Mouse (Mus musculus): Measurements from ENCODE around the gene Hs1bp3. TPM values are rescaled to one million over a fixed set of nuclear protein-coding genes. Genes with fewer than 3 reads are reported as not detected.

Hs1bp3 gene
- polyA plus RNA-seq, 1 experiment, result 3.2 TPM

- Histone ChIP-seq H3K27ac (ENCODE audit: control insufficient read depth, insufficient read depth, low read depth, low read length, poor library complexity) (no peak overlapping the region), H3K4me1 (ENCODE audit: control insufficient read depth, insufficient read depth, low read length) (peaks cover 1% of the 10 kb centered on the region; the same call in 1 of the 2 replicates), H3K4me3 (replicated peaks; ENCODE audit: control insufficient read depth, low read depth, low read length) (no peak overlapping the region)
- no peak for TF ChIP-seq CTCF (IDR thresholded peaks at IDR 0.05; ENCODE audit: control insufficient read depth, insufficient read depth, low read length)
- no peak for TF ChIP-seq POLR2A (IDR thresholded peaks at IDR 0.05; ENCODE audit: borderline replicate concordance, control insufficient read depth, low read depth, low read length)
- 42% methylated on average over 1 of the region's 1 CpGs for WGBS
These were observed 6.3 kb upstream of the Hs1bp3 start for GRCm38 (mm10) chr12:8306910-8307309.

GRCm38 (mm10) chr12:8310992-8311391 lies 2.2 kb upstream of the Hs1bp3 start:
- 70% methylated on average over 17 of the region's 17 CpGs for WGBS
- no peak for TF ChIP-seq POLR2A (IDR thresholded peaks at IDR 0.05; ENCODE audit: borderline replicate concordance, control insufficient read depth, low read depth, low read length)
- no peak for TF ChIP-seq CTCF (IDR thresholded peaks at IDR 0.05; ENCODE audit: control insufficient read depth, insufficient read depth, low read length)
- H3K4me3 ChIP-seq (replicated peaks; ENCODE audit: control insufficient read depth, low read depth, low read length), result no peak overlapping the region
- H3K4me1 ChIP-seq (ENCODE audit: control insufficient read depth, insufficient read depth, low read length), result peaks cover 1% of the 10 kb centered on the region; the same call in 1 of the 2 replicates
- no peak overlapping the region for H3K27ac ChIP-seq (ENCODE audit: control insufficient read depth, insufficient read depth, low read depth, low read length, poor library complexity)

- no peak overlapping the region for H3K4me3 ChIP-seq (replicated peaks; ENCODE audit: control insufficient read depth, low read depth, low read length)
- TF ChIP-seq CTCF (IDR thresholded peaks at IDR 0.05; ENCODE audit: control insufficient read depth, insufficient read depth, low read length) (no peak), POLR2A (IDR thresholded peaks at IDR 0.05; ENCODE audit: borderline replicate concordance, control insufficient read depth, low read depth, low read length) (no peak)
- H3K27ac ChIP-seq (ENCODE audit: control insufficient read depth, insufficient read depth, low read depth, low read length, poor library complexity), result no peak overlapping the region
- H3K4me1 ChIP-seq (ENCODE audit: control insufficient read depth, insufficient read depth, low read length), result peaks cover 1% of the 10 kb centered on the region; the same call in 1 of the 2 replicates
- WGBS, result 69% methylated on average over 4 of the region's 4 CpGs
These were observed 966 bp upstream of the Hs1bp3 start for GRCm38 (mm10) chr12:8312266-8312665.

GRCm38 (mm10) chr12:8313773-8314172 lies 541 bp downstream of the Hs1bp3 start:
- TF ChIP-seq CTCF (IDR thresholded peaks at IDR 0.05; ENCODE audit: control insufficient read depth, insufficient read depth, low read length) (no peak), POLR2A (IDR thresholded peaks at IDR 0.05; ENCODE audit: borderline replicate concordance, control insufficient read depth, low read depth, low read length) (no peak)
- Histone ChIP-seq H3K27ac (ENCODE audit: control insufficient read depth, insufficient read depth, low read depth, low read length, poor library complexity) (no peak overlapping the region; the same call in 1 of the 2 replicates), H3K4me3 (replicated peaks; ENCODE audit: control insufficient read depth, low read depth, low read length) (peak overlapping the region; percentile 94), H3K4me1 (ENCODE audit: control insufficient read depth, insufficient read depth, low read length) (peaks cover 1% of the 10 kb centered on the region; the same call in 1 of the 2 replicates)
- WGBS, result 17% methylated on average over 12 of the region's 12 CpGs

- Histone ChIP-seq H3K27ac (ENCODE audit: control insufficient read depth, insufficient read depth, low read depth, low read length, poor library complexity) (no peak overlapping the region), H3K4me3 (replicated peaks; ENCODE audit: control insufficient read depth, low read depth, low read length) (no peak overlapping the region), H3K4me1 (ENCODE audit: control insufficient read depth, insufficient read depth, low read length) (peaks cover 1% of the 10 kb centered on the region; the same call in 1 of the 2 replicates)
- TF ChIP-seq CTCF (IDR thresholded peaks at IDR 0.05; ENCODE audit: control insufficient read depth, insufficient read depth, low read length), result no peak
- TF ChIP-seq POLR2A (IDR thresholded peaks at IDR 0.05; ENCODE audit: borderline replicate concordance, control insufficient read depth, low read depth, low read length), result no peak
- 93% methylated on average over 5 of the region's 5 CpGs for WGBS
These were observed 3.3 kb downstream of the Hs1bp3 start for GRCm38 (mm10) chr12:8316541-8316940.

GRCm38 (mm10) chr12:8320084-8320713 lies 7.0 kb downstream of the Hs1bp3 start:
- 39% methylated on average over 5 of the region's 5 CpGs for WGBS
- TF ChIP-seq CTCF (IDR thresholded peaks at IDR 0.05; ENCODE audit: control insufficient read depth, insufficient read depth, low read length), result peak; percentile 94
- no peak; the same call in 1 of the 2 replicates for TF ChIP-seq POLR2A (IDR thresholded peaks at IDR 0.05; ENCODE audit: borderline replicate concordance, control insufficient read depth, low read depth, low read length)
- Histone ChIP-seq H3K4me3 (replicated peaks; ENCODE audit: control insufficient read depth, low read depth, low read length) (no peak overlapping the region), H3K27ac (ENCODE audit: control insufficient read depth, insufficient read depth, low read depth, low read length, poor library complexity) (no peak overlapping the region), H3K4me1 (ENCODE audit: control insufficient read depth, insufficient read depth, low read length) (no peaks in the 10 kb centered on the region)

GRCm38 (mm10) chr12:8321506-8321905 lies 8.3 kb downstream of the Hs1bp3 start:
- H3K4me3 ChIP-seq (replicated peaks; ENCODE audit: control insufficient read depth, low read depth, low read length), result no peak overlapping the region
- 89% methylated on average over 10 of the region's 10 CpGs for WGBS
- no peaks in the 10 kb centered on the region for H3K4me1 ChIP-seq (ENCODE audit: control insufficient read depth, insufficient read depth, low read length)
- TF ChIP-seq CTCF (IDR thresholded peaks at IDR 0.05; ENCODE audit: control insufficient read depth, insufficient read depth, low read length), result no peak
- H3K27ac ChIP-seq (ENCODE audit: control insufficient read depth, insufficient read depth, low read depth, low read length, poor library complexity), result no peak overlapping the region

GRCm38 (mm10) chr12:8324086-8324485 lies 10.9 kb downstream of the Hs1bp3 start:
- Histone ChIP-seq H3K27ac (ENCODE audit: control insufficient read depth, insufficient read depth, low read depth, low read length, poor library complexity) (no peak overlapping the region), H3K4me1 (ENCODE audit: control insufficient read depth, insufficient read depth, low read length) (no peaks in the 10 kb centered on the region; the same call in 1 of the 2 replicates), H3K4me3 (replicated peaks; ENCODE audit: control insufficient read depth, low read depth, low read length) (no peak overlapping the region)
- WGBS, result 91% methylated on average over 10 of the region's 10 CpGs
- TF ChIP-seq POLR2A (IDR thresholded peaks at IDR 0.05; ENCODE audit: borderline replicate concordance, control insufficient read depth, low read depth, low read length) (no peak), CTCF (IDR thresholded peaks at IDR 0.05; ENCODE audit: control insufficient read depth, insufficient read depth, low read length) (no peak)
